Mouse (Mus musculus): ENCODE results near the gene Glg1. TPM values are rescaled to one million over a fixed set of nuclear protein-coding genes. Genes with fewer than 3 reads are reported as not detected.
A peak's percentile ranks its signal among the peaks of the same experiment; 100 is the strongest.

Gene Glg1
- total RNA-seq, 2 experiments from 2014 or later: 116 to 123 TPM

GRCm38 (mm10) chr8:111145460-111146012 is 113.5 kb downstream of the Glg1 start:
- DNase-seq: peak; percentile 97 to 99

DNA sequence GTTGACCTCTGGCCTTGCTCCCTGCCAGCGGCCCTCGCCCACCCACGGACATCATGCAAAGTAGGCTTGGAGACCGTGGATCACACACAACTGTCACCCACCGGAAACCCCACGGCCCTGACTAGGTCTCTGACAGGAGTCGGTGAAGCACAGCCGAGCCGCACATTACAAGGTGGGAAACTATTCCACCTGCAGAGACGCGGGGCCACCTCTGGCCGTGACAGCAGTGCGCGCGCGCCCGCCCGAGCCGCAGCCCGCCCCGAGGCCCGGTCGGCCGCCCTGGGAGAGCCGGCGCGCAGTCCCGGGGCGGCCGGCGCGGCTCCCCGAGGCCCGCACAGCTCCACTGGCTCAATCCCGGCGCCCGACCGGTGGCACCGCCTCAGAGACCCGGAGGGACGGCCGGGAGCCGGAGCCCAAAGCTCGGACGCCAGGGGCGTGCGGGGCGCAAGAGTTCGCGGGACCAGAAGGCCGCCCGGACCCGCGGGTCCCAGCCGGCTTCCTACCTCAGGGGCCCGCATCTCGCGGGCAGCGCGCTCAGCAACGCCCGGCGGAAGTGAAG is 114.0 kb downstream of the Glg1 start:
- peak; percentile 33 to 41 for DNase-seq

DNA sequence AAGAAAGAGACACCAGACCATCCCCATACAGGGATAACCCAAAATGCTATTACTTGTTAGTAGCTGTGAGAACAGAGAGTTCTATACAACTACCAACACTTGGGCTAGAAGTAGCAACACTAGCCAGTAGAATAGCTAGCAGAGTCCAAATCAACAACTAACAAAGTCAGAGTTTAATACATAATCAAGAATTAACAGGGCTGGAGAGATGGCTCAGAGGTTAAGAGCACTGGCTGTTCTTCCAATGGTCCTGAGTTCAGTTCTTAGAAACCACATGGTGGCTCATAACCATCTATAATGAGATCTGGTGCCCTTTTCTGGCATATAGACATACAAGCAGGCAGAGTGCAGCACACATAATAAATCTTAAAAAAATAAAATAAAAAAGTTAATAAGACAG is 116.5 kb downstream of the Glg1 start:
- DNase-seq: no peak

- DNase-seq: no peak
Observed at GRCm38 (mm10) chr8:111130756-111131155, 128.3 kb downstream of the Glg1 start.

DNA sequence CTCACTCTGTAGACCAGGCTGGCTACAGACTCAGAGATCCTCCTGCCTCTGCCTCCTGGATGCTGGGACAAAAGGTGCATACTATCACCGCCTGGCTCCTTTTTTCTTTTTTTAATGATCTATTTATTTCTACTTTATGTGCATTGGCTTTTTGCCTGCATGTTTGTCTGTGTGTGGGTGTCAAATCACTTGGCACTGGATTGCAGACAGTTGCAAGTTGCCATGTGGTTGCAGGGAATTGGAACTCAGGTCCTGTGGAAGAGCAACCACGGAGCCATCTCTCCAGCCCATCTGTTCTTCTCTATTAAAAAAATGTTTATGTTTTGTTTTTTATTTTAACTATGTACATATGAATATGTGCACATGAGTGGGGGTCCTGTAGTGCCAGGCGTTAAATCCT is 139.5 kb downstream of the Glg1 start:
- DNase-seq: no peak

DNA sequence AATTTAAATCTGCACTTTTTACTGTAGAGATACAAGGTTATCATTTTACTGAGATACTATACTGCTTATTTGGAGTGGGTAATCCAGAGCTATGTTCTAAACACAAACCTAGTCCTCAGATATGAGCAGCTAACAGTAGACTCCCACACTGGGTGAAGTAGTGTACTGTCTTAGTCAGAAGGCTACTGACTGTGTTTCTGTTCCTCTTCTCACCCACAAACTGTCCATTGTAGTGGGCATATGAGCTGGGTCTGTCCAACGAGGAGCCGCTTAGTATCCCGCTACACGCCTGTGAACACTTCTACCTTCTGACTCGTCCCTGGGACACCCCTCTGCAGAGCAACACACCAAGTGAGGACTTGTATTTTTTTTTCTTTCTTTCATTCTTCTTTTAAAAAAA is 144.1 kb downstream of the Glg1 start:
- no peak for DNase-seq

Small RNAs within 50 kb of the gene (microRNA-seq; reads per million reads assigned to microRNA genes)
- gene Gm23193: not detected

Other genes with a start within 250 kb of the Glg1 start
- 10 to 100 TPM; 11.8 to 12.5 TPM for gene Ddx19b, start 227.5 kb downstream of the Glg1 start, total RNA-seq (2021)
- 100 to 1,000 TPM; 114 to 165 TPM for gene Aars, start 226.1 kb downstream of the Glg1 start, total RNA-seq (2021)
- not detected for gene Exosc6, start 202.9 kb downstream of the Glg1 start, total RNA-seq (2021)
- gene Clec18a, start 166.8 kb downstream of the Glg1 start, total RNA-seq (2021): not detected
- 10 to 100 TPM; 38.3 to 44.7 TPM for gene Pdpr, start 164.6 kb downstream of the Glg1 start, total RNA-seq (2021)
- 10 to 100 TPM; 48.8 to 72.7 TPM for gene Rfwd3, start 41.0 kb upstream of the Glg1 start, total RNA-seq (2021)
- 10 to 100 TPM; 10.9 to 20.6 TPM for gene Mlkl, start 79.0 kb upstream of the Glg1 start, total RNA-seq (2021)
- 1 to 10 TPM in 1 of 2 experiments, not detected in 1; 3.1 TPM for gene Fa2h, start 134.6 kb upstream of the Glg1 start, total RNA-seq (2021)

Data from adrenal gland, postnatal 36 days (tissue).